Mouse (Mus musculus): ENCODE measurements around the gene Krtap7-1.

- TF ChIP-seq POLR2A (IDR thresholded peaks at IDR 0.05; ENCODE audit: insufficient read depth, low read depth, low read length) (no peak), EP300 (IDR thresholded peaks at IDR 0.05; ENCODE audit: insufficient read depth, low read depth, low read length) (no peak), CTCF (IDR thresholded peaks at IDR 0.05) (no peak)
These were observed 29.2 kb upstream of the Krtap7-1 start for GRCm38 (mm10) chr16:89537349-89537748.
